Mouse (Mus musculus): ENCODE data around the gene Cdc42ep2. TPM values are rescaled to one million over a fixed set of nuclear protein-coding genes. Genes with fewer than 3 reads are reported as not detected.

Gene Cdc42ep2
- total RNA-seq, 2 experiments from 2014 or later = not detected

- no peak for ATAC-seq (replicated peaks; ENCODE audit: low FRiP score, poor library complexity, severe bottlenecking)
Observed at GRCm38 (mm10) chr19:5881155-5881554, 43.5 kb downstream of the Cdc42ep2 start.

- ATAC-seq (replicated peaks; ENCODE audit: low FRiP score, poor library complexity, severe bottlenecking) = no peak
Observed at GRCm38 (mm10) chr19:5879735-5880134, 44.9 kb downstream of the Cdc42ep2 start.

GRCm38 (mm10) chr19:5878916-5879315, 45.7 kb downstream of the Cdc42ep2 start:
- ATAC-seq (replicated peaks; ENCODE audit: low FRiP score, poor library complexity, severe bottlenecking) = no peak

- no peak for ATAC-seq (replicated peaks; ENCODE audit: low FRiP score, poor library complexity, severe bottlenecking)
Observed at GRCm38 (mm10) chr19:5878362-5878722, 46.3 kb downstream of the Cdc42ep2 start.

- peak; percentile 36; the same call in 1 of the 2 replicates for ATAC-seq (replicated peaks; ENCODE audit: low FRiP score, poor library complexity, severe bottlenecking)
Observed at GRCm38 (mm10) chr19:5877618-5878361, 46.8 kb downstream of the Cdc42ep2 start, which contains the start of gene Slc25a45. TSS of gene Slc25a45 (plus strand) at chr19:5877808.

- ATAC-seq (replicated peaks; ENCODE audit: low FRiP score, poor library complexity, severe bottlenecking) = peak; percentile 90
Observed at GRCm38 (mm10) chr19:5874969-5875480, 49.6 kb downstream of the Cdc42ep2 start, which contains the start of gene Frmd8. TSS of gene Frmd8 (minus strand) at chr19:5875274.

- no peak for ATAC-seq (replicated peaks; ENCODE audit: low FRiP score, poor library complexity, severe bottlenecking)
Observed at GRCm38 (mm10) chr19:5874391-5874968, 50.1 kb downstream of the Cdc42ep2 start.

- no peak for ATAC-seq (replicated peaks; ENCODE audit: low FRiP score, poor library complexity, severe bottlenecking)
Observed at GRCm38 (mm10) chr19:5872931-5873556, 51.6 kb downstream of the Cdc42ep2 start.

GRCm38 (mm10) chr19:5872528-5872927, 52.1 kb downstream of the Cdc42ep2 start:
- ATAC-seq (replicated peaks; ENCODE audit: low FRiP score, poor library complexity, severe bottlenecking) = no peak

GRCm38 (mm10) chr19:5871683-5872082, 52.9 kb downstream of the Cdc42ep2 start:
- ATAC-seq (replicated peaks; ENCODE audit: low FRiP score, poor library complexity, severe bottlenecking) = no peak

- ATAC-seq (replicated peaks; ENCODE audit: low FRiP score, poor library complexity, severe bottlenecking) = no peak
Observed at GRCm38 (mm10) chr19:5871273-5871672, 53.3 kb downstream of the Cdc42ep2 start.

GRCm38 (mm10) chr19:5868096-5868495, 56.5 kb downstream of the Cdc42ep2 start:
- no peak for ATAC-seq (replicated peaks; ENCODE audit: low FRiP score, poor library complexity, severe bottlenecking)

Other genes with a start within 250 kb of the Cdc42ep2 start
- 12.2 and 13.7 TPM in 2 replicates for gene Map3k11, start 236.1 kb downstream of the Cdc42ep2 start, total RNA-seq (2015; ENCODE audit: low replicate concordance)
- gene Map3k11, start 236.1 kb downstream of the Cdc42ep2 start, total RNA-seq (2017; ENCODE audit: low replicate concordance) = 9.4 and 14.1 TPM in 2 replicates
- 31.4 and 61.3 TPM in 2 replicates for gene Pcnx3, start 235.9 kb downstream of the Cdc42ep2 start, total RNA-seq (2015; ENCODE audit: low replicate concordance)
- gene Pcnx3, start 235.9 kb downstream of the Cdc42ep2 start, total RNA-seq (2017; ENCODE audit: low replicate concordance) = 44.7 and 54.5 TPM in 2 replicates
- not detected in 2 replicates for gene Kcnk7, start 220.4 kb downstream of the Cdc42ep2 start, total RNA-seq (2015; ENCODE audit: low replicate concordance)
- gene Kcnk7, start 220.4 kb downstream of the Cdc42ep2 start, total RNA-seq (2017; ENCODE audit: low replicate concordance) = not detected in 2 replicates
- 176 and 250 TPM in 2 replicates for gene Ehbp1l1, start 198.5 kb downstream of the Cdc42ep2 start, total RNA-seq (2015; ENCODE audit: low replicate concordance)
- gene Ehbp1l1, start 198.5 kb downstream of the Cdc42ep2 start, total RNA-seq (2017; ENCODE audit: low replicate concordance) = 668 and 983 TPM in 2 replicates
- 67.9 and 77.8 TPM in 2 replicates for gene Fam89b, start 195.2 kb downstream of the Cdc42ep2 start, total RNA-seq (2015; ENCODE audit: low replicate concordance)
- 18.7 and 41.5 TPM in 2 replicates for gene Fam89b, start 195.2 kb downstream of the Cdc42ep2 start, total RNA-seq (2017; ENCODE audit: low replicate concordance)
- 2.5 and 10.1 TPM in 2 replicates for gene Ltbp3, start 183.9 kb downstream of the Cdc42ep2 start, total RNA-seq (2015; ENCODE audit: low replicate concordance)
- 1.6 TPM in 1 of 2 replicates, not detected in the other for gene Ltbp3, start 183.9 kb downstream of the Cdc42ep2 start, total RNA-seq (2017; ENCODE audit: low replicate concordance)
- gene Scyl1, start 153.4 kb downstream of the Cdc42ep2 start, total RNA-seq (2015; ENCODE audit: low replicate concordance) = 18.4 and 24.1 TPM in 2 replicates
- 17.2 and 17.3 TPM in 2 replicates for gene Scyl1, start 153.4 kb downstream of the Cdc42ep2 start, total RNA-seq (2017; ENCODE audit: low replicate concordance)
- 3.6 and 9.2 TPM in 2 replicates for gene Frmd8, start 49.5 kb downstream of the Cdc42ep2 start, total RNA-seq (2015; ENCODE audit: low replicate concordance)
- 4.2 and 6.0 TPM in 2 replicates for gene Frmd8, start 49.5 kb downstream of the Cdc42ep2 start, total RNA-seq (2017; ENCODE audit: low replicate concordance)
- gene Slc25a45, start 47.0 kb downstream of the Cdc42ep2 start, total RNA-seq (2015; ENCODE audit: low replicate concordance) = 2.9 and 8.8 TPM in 2 replicates
- 7.2 and 7.8 TPM in 2 replicates for gene Slc25a45, start 47.0 kb downstream of the Cdc42ep2 start, total RNA-seq (2017; ENCODE audit: low replicate concordance)
- gene Tigd3, start 30.7 kb downstream of the Cdc42ep2 start, total RNA-seq (2015; ENCODE audit: low replicate concordance) = 3.8 and 4.7 TPM in 2 replicates
- 8.2 and 9.4 TPM in 2 replicates for gene Tigd3, start 30.7 kb downstream of the Cdc42ep2 start, total RNA-seq (2017; ENCODE audit: low replicate concordance)
- gene Dpf2, start 11.8 kb downstream of the Cdc42ep2 start, total RNA-seq (2015; ENCODE audit: low replicate concordance) = 25.9 and 71.7 TPM in 2 replicates
- gene Dpf2, start 11.8 kb downstream of the Cdc42ep2 start, total RNA-seq (2017; ENCODE audit: low replicate concordance) = 43.9 and 168 TPM in 2 replicates
- 64.9 and 72.5 TPM in 2 replicates for gene Pola2, start 39.4 kb upstream of the Cdc42ep2 start, total RNA-seq (2015; ENCODE audit: low replicate concordance)
- gene Pola2, start 39.4 kb upstream of the Cdc42ep2 start, total RNA-seq (2017; ENCODE audit: low replicate concordance) = 55.1 and 71.9 TPM in 2 replicates
- not detected in 2 replicates for gene Slc22a20, start 61.3 kb upstream of the Cdc42ep2 start, total RNA-seq (2015; ENCODE audit: low replicate concordance)
- not detected in 2 replicates for gene Slc22a20, start 61.3 kb upstream of the Cdc42ep2 start, total RNA-seq (2017; ENCODE audit: low replicate concordance)
- gene Capn1, start 91.1 kb upstream of the Cdc42ep2 start, total RNA-seq (2015; ENCODE audit: low replicate concordance) = 38.1 and 49.7 TPM in 2 replicates
- gene Capn1, start 91.1 kb upstream of the Cdc42ep2 start, total RNA-seq (2017; ENCODE audit: low replicate concordance) = 63.8 and 64.3 TPM in 2 replicates
- gene Syvn1, start 121.8 kb upstream of the Cdc42ep2 start, total RNA-seq (2015; ENCODE audit: low replicate concordance) = 29.3 and 45.8 TPM in 2 replicates
- gene Syvn1, start 121.8 kb upstream of the Cdc42ep2 start, total RNA-seq (2017; ENCODE audit: low replicate concordance) = 16.8 and 20.8 TPM in 2 replicates
- gene Mrpl49, start 133.0 kb upstream of the Cdc42ep2 start, total RNA-seq (2015; ENCODE audit: low replicate concordance) = 27.2 and 31.4 TPM in 2 replicates
- gene Mrpl49, start 133.0 kb upstream of the Cdc42ep2 start, total RNA-seq (2017; ENCODE audit: low replicate concordance) = 13.0 and 40.8 TPM in 2 replicates
- 666 and 864 TPM in 2 replicates for gene Fau, start 133.0 kb upstream of the Cdc42ep2 start, total RNA-seq (2015; ENCODE audit: low replicate concordance)
- gene Fau, start 133.0 kb upstream of the Cdc42ep2 start, total RNA-seq (2017; ENCODE audit: low replicate concordance) = 450 and 703 TPM in 2 replicates
- gene Znhit2, start 136.4 kb upstream of the Cdc42ep2 start, total RNA-seq (2015; ENCODE audit: low replicate concordance) = 5.9 and 7.2 TPM in 2 replicates
- 3.0 and 5.7 TPM in 2 replicates for gene Znhit2, start 136.4 kb upstream of the Cdc42ep2 start, total RNA-seq (2017; ENCODE audit: low replicate concordance)
- gene Tm7sf2, start 143.6 kb upstream of the Cdc42ep2 start, total RNA-seq (2015; ENCODE audit: low replicate concordance) = 14.1 TPM in 1 of 2 replicates, not detected in the other
- gene Tm7sf2, start 143.6 kb upstream of the Cdc42ep2 start, total RNA-seq (2017; ENCODE audit: low replicate concordance) = 1.9 TPM in 1 of 2 replicates, not detected in the other
- gene Vps51, start 152.4 kb upstream of the Cdc42ep2 start, total RNA-seq (2015; ENCODE audit: low replicate concordance) = 17.3 and 30.2 TPM in 2 replicates
- gene Vps51, start 152.4 kb upstream of the Cdc42ep2 start, total RNA-seq (2017; ENCODE audit: low replicate concordance) = 10.5 and 10.9 TPM in 2 replicates
- not detected in 2 replicates for gene Tmem262, start 155.2 kb upstream of the Cdc42ep2 start, total RNA-seq (2015; ENCODE audit: low replicate concordance)
- gene Tmem262, start 155.2 kb upstream of the Cdc42ep2 start, total RNA-seq (2017; ENCODE audit: low replicate concordance) = not detected in 2 replicates
- gene Gm28374, start 157.4 kb upstream of the Cdc42ep2 start, total RNA-seq (2015; ENCODE audit: low replicate concordance) = not detected in 2 replicates
- not detected in 2 replicates for gene Gm28374, start 157.4 kb upstream of the Cdc42ep2 start, total RNA-seq (2017; ENCODE audit: low replicate concordance)
- 6.3 and 6.5 TPM in 2 replicates for gene Zfpl1, start 160.1 kb upstream of the Cdc42ep2 start, total RNA-seq (2015; ENCODE audit: low replicate concordance)
- 20.0 and 23.5 TPM in 2 replicates for gene Zfpl1, start 160.1 kb upstream of the Cdc42ep2 start, total RNA-seq (2017; ENCODE audit: low replicate concordance)
- gene Cdca5, start 160.2 kb upstream of the Cdc42ep2 start, total RNA-seq (2015; ENCODE audit: low replicate concordance) = 70.3 and 72.1 TPM in 2 replicates
- gene Cdca5, start 160.2 kb upstream of the Cdc42ep2 start, total RNA-seq (2017; ENCODE audit: low replicate concordance) = 56.7 and 64.8 TPM in 2 replicates
- 21.4 TPM in 1 of 2 replicates, not detected in the other for gene AC131692.1, start 169.6 kb upstream of the Cdc42ep2 start, total RNA-seq (2015; ENCODE audit: low replicate concordance)
- 12.1 and 29.4 TPM in 2 replicates for gene AC131692.1, start 169.6 kb upstream of the Cdc42ep2 start, total RNA-seq (2017; ENCODE audit: low replicate concordance)
- 14.7 and 15.9 TPM in 2 replicates for gene Naaladl1, start 181.0 kb upstream of the Cdc42ep2 start, total RNA-seq (2015; ENCODE audit: low replicate concordance)
- gene Naaladl1, start 181.0 kb upstream of the Cdc42ep2 start, total RNA-seq (2017; ENCODE audit: low replicate concordance) = 6.4 and 9.8 TPM in 2 replicates
- 2.5 and 5.9 TPM in 2 replicates for gene Sac3d1, start 193.8 kb upstream of the Cdc42ep2 start, total RNA-seq (2015; ENCODE audit: low replicate concordance)
- 4.4 and 4.6 TPM in 2 replicates for gene Sac3d1, start 193.8 kb upstream of the Cdc42ep2 start, total RNA-seq (2017; ENCODE audit: low replicate concordance)
- 52.8 and 61.6 TPM in 2 replicates for gene Snx15, start 203.5 kb upstream of the Cdc42ep2 start, total RNA-seq (2015; ENCODE audit: low replicate concordance)
- gene Snx15, start 203.5 kb upstream of the Cdc42ep2 start, total RNA-seq (2017; ENCODE audit: low replicate concordance) = 23.8 and 39.4 TPM in 2 replicates
- gene Batf2, start 216.2 kb upstream of the Cdc42ep2 start, total RNA-seq (2015; ENCODE audit: low replicate concordance) = 2.5 and 7.1 TPM in 2 replicates
- 1.7 TPM in 1 of 2 replicates, not detected in the other for gene Batf2, start 216.2 kb upstream of the Cdc42ep2 start, total RNA-seq (2017; ENCODE audit: low replicate concordance)
- gene Arl2, start 216.7 kb upstream of the Cdc42ep2 start, total RNA-seq (2015; ENCODE audit: low replicate concordance) = 17.2 and 19.8 TPM in 2 replicates
- gene Arl2, start 216.7 kb upstream of the Cdc42ep2 start, total RNA-seq (2017; ENCODE audit: low replicate concordance) = 9.4 and 17.3 TPM in 2 replicates